Mouse (Mus musculus) heart, embryonic 16.5 days (tissue): ENCODE data around the gene Gm48552. TPM values are rescaled to one million over a fixed set of nuclear protein-coding genes. Genes with fewer than 3 reads are reported as not detected.
A peak's percentile ranks its signal among the peaks of the same experiment; 100 is the strongest.

Source experiments
- ATAC-seq: fragments of 200-750 bp; cut with Nextera tagmentation; replicated peaks from 2 replicates; pipeline ENCODE4 v1.8.0; 2017; ENCODE audit warnings: moderate number of reproducible peaks; ENCODE audit not compliant: insufficient read depth, low FRiP score; ENCODE audit errors: extremely low read depth
- H3K27ac ChIP-seq: fragments of 300-500 bp; sonication (generic); 2 replicates; pipeline ENCODE4 v1.5.1; 2014; ENCODE audit warnings: mild to moderate bottlenecking, low read length, control low read depth, moderate library complexity
- H3K27me3 ChIP-seq: fragments of 300-500 bp; sonication (generic); 2 replicates; pipeline ENCODE4 v1.6.1; 2014; ENCODE audit warnings: low read length, mixed read lengths; ENCODE audit not compliant: control insufficient read depth, insufficient read depth
- H3K36me3 ChIP-seq: fragments of 300-500 bp; sonication (generic); 2 replicates; pipeline ENCODE4 v1.6.1; 2014; ENCODE audit not compliant: control insufficient read depth, insufficient read depth
- H3K4me1 ChIP-seq: fragments of 300-500 bp; sonication (generic); 2 replicates; pipeline ENCODE4 v1.6.1; 2014; ENCODE audit warnings: low read length, mixed read lengths; ENCODE audit not compliant: control insufficient read depth, insufficient read depth
- H3K4me2 ChIP-seq: fragments of 300-500 bp; sonication (generic); 2 replicates; pipeline ENCODE4 v1.6.1; 2014; ENCODE audit warnings: low read depth, mild to moderate bottlenecking, control low read depth, low read length
- H3K4me3 ChIP-seq: fragments of 300-500 bp; sonication (generic); 2 replicates; pipeline ENCODE4 v1.5.1; 2014; ENCODE audit warnings: mild to moderate bottlenecking, control low read depth, low read length
- H3K9ac ChIP-seq: fragments of 300-500 bp; sonication (generic); 2 replicates; pipeline ENCODE4 v1.6.1; 2014; ENCODE audit warnings: low read length, control low read depth
- H3K9me3 ChIP-seq: fragments of 300-500 bp; sonication (generic); replicated peaks from 2 replicates; pipeline ENCODE4 v1.6.1; 2016; ENCODE audit warnings: low read length; ENCODE audit not compliant: control insufficient read depth
- WGBS: fragments of 180-500 bp; shearing (Covaris S2); extraction: QIAGEN DNeasy Blood & Tissue Kit; methylation state at CpG from one replicate; pipeline ENCODE4 v1.1.7; 2014; 5-methylcytosine and 5-hydroxymethylcytosine counted together
- microRNA-seq: library from miRNA; unstranded; fragments of <30 nt; microRNA quantifications from one replicate; pipeline ENCODE4, GENCODE M21; 2017
- polyA plus RNA-seq: library from polyadenylated mRNA; unstranded; fragments of >200 nt; fragmentation: Nextera tagmentation; extraction: Ambion mirVana; gene quantifications from 2 replicates; pipeline ENCODE4 v1.2.1, GENCODE M21; 2015

Gm48552 gene
- polyA plus RNA-seq, 1 experiment from 2014 or later: 0.83 TPM

DNA sequence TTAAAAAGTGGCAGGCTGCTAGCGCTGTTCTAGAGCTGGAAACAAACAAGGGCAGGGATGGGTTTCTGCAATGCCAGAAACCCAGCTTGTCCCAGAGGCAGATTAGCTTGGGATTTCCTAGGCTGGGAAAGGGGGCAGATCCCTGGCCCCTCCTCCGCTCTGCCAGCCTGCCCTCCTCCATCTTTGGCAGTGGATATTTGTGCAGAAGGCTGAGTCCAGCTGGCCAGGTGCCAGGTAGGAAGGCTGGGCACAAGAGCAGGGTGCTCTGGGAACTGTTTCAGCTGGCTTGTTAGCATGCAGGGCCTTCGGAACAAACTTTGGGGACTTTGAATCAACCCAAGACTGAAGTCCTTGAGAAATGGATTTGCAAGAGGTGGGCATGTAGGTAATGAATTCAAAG lies 46.6 kb downstream of the Gm48552 start:
- Histone ChIP-seq H3K9me3 (no peaks in the 10 kb centered on the region), H3K27ac (peak overlapping the region; percentile 69), H3K9ac (peak overlapping the region; percentile 22; the same call in 1 of the 2 replicates), H3K4me1 (peaks cover 33% of the 10 kb centered on the region), H3K36me3 (no peaks in the 10 kb centered on the region), H3K27me3 (no peaks in the 10 kb centered on the region), H3K4me3 (no peak overlapping the region), H3K4me2 (no peak overlapping the region; the same call in 1 of the 2 replicates)
- ATAC-seq: no peak; the same call in 1 of the 2 replicates
- 53% methylated on average over 3 of the region's 3 CpGs for WGBS

Small RNA genes within 50 kb of the gene (microRNA-seq; reads per million reads assigned to microRNA genes)
- gene Mir1191b (1.4 reads per million), gene Mir6913 (not detected)

Other genes with a start within 250 kb of the Gm48552 start
- 34.7 and 37.5 TPM in 2 replicates for gene Pias4, start 221.1 kb upstream of the Gm48552 start, polyA plus RNA-seq
- gene Eef2, start 212.4 kb upstream of the Gm48552 start, polyA plus RNA-seq: 435 and 443 TPM in 2 replicates
- 33.9 and 40.2 TPM in 2 replicates for gene Dapk3, start 206.0 kb upstream of the Gm48552 start, polyA plus RNA-seq
- 0.11 TPM in 2 replicates for gene 4930442H23Rik, start 205.2 kb upstream of the Gm48552 start, polyA plus RNA-seq
- 11.9 and 14.6 TPM in 2 replicates for gene Nmrk2, start 187.0 kb upstream of the Gm48552 start, polyA plus RNA-seq
- gene Atcay, start 158.2 kb upstream of the Gm48552 start, polyA plus RNA-seq: 0.31 and 0.33 TPM in 2 replicates
- 5.0 and 6.2 TPM in 2 replicates for gene Zfr2, start 155.8 kb upstream of the Gm48552 start, polyA plus RNA-seq
- gene Matk, start 136.1 kb upstream of the Gm48552 start, polyA plus RNA-seq: 2.6 and 2.7 TPM in 2 replicates
- gene Mrpl54, start 122.1 kb upstream of the Gm48552 start, polyA plus RNA-seq: 230 TPM in 2 replicates
- gene Apba3, start 122.0 kb upstream of the Gm48552 start, polyA plus RNA-seq: 62.7 and 63.0 TPM in 2 replicates
- 4.7 and 5.3 TPM in 2 replicates for gene Tjp3, start 97.4 kb upstream of the Gm48552 start, polyA plus RNA-seq
- 31.3 and 33.2 TPM in 2 replicates for gene Pip5k1c, start 96.0 kb upstream of the Gm48552 start, polyA plus RNA-seq
- 28.1 and 29.6 TPM in 2 replicates for gene Cactin, start 67.9 kb upstream of the Gm48552 start, polyA plus RNA-seq
- gene Tbxa2r, start 60.3 kb upstream of the Gm48552 start, polyA plus RNA-seq: 15.2 and 16.3 TPM in 2 replicates
- 0.08 and 0.11 TPM in 2 replicates for gene Gipc3, start 45.7 kb upstream of the Gm48552 start, polyA plus RNA-seq
- 86.5 and 86.8 TPM in 2 replicates for gene Hmg20b, start 38.5 kb upstream of the Gm48552 start, polyA plus RNA-seq
- 16.5 and 17.6 TPM in 2 replicates for gene Mfsd12, start 31.5 kb upstream of the Gm48552 start, polyA plus RNA-seq
- gene 4930404N11Rik, start 23.2 kb upstream of the Gm48552 start, polyA plus RNA-seq: 1.8 and 1.9 TPM in 2 replicates
- gene Fzr1, start 10.5 kb upstream of the Gm48552 start, polyA plus RNA-seq: 74.6 and 82.8 TPM in 2 replicates
- 83.4 and 86.2 TPM in 2 replicates for gene Dohh, start 4.6 kb upstream of the Gm48552 start, polyA plus RNA-seq
- gene Gm48551, start 4.5 kb upstream of the Gm48552 start, polyA plus RNA-seq: 2.1 and 2.6 TPM in 2 replicates
- 5.0 and 9.2 TPM in 2 replicates for gene Smim24, start 4.0 kb downstream of the Gm48552 start, polyA plus RNA-seq
- gene Nfic, start 66.6 kb downstream of the Gm48552 start, polyA plus RNA-seq: 54.7 and 61.1 TPM in 2 replicates
- 0.24 TPM in 2 replicates for gene Celf5, start 93.7 kb downstream of the Gm48552 start, polyA plus RNA-seq
- 55.7 and 59.8 TPM in 2 replicates for gene Ncln, start 107.4 kb downstream of the Gm48552 start, polyA plus RNA-seq
- gene S1pr4, start 111.1 kb downstream of the Gm48552 start, polyA plus RNA-seq: 1.5 and 2.1 TPM in 2 replicates
- 1.1 and 1.3 TPM in 2 replicates for gene Gna15, start 135.2 kb downstream of the Gm48552 start, polyA plus RNA-seq
- gene Gna11, start 156.2 kb downstream of the Gm48552 start, polyA plus RNA-seq: 57.4 and 59.7 TPM in 2 replicates
- gene Aes, start 170.5 kb downstream of the Gm48552 start, polyA plus RNA-seq: 529 and 769 TPM in 2 replicates
- 19.5 and 24.5 TPM in 2 replicates for gene Tle2, start 185.6 kb downstream of the Gm48552 start, polyA plus RNA-seq
- gene Tle6, start 212.1 kb downstream of the Gm48552 start, polyA plus RNA-seq: 29.6 and 31.0 TPM in 2 replicates
- 1.2 TPM in 2 replicates for gene BC025920, start 217.3 kb downstream of the Gm48552 start, polyA plus RNA-seq
- gene Sirt6, start 238.8 kb downstream of the Gm48552 start, polyA plus RNA-seq: 22.9 and 26.0 TPM in 2 replicates
- gene Ankrd24, start 239.5 kb downstream of the Gm48552 start, polyA plus RNA-seq: 14.6 and 14.8 TPM in 2 replicates